Mouse (Mus musculus): ENCODE data around the gene Pard3b. TPM values are rescaled to one million over a fixed set of nuclear protein-coding genes. Genes with fewer than 3 reads are reported as not detected.

Gene Pard3b
- polyA plus RNA-seq, 1 experiment, result not detected

- no peak for TF ChIP-seq GATA1 (IDR thresholded peaks at IDR 0.05; ENCODE audit: low read length)
Measured at GRCm38 (mm10) chr1:62687511-62687910, 1048.9 kb downstream of the Pard3b start.

- TF ChIP-seq GATA1 (IDR thresholded peaks at IDR 0.05; ENCODE audit: low read length), result no peak
Measured at GRCm38 (mm10) chr1:62691175-62691574, 1052.6 kb downstream of the Pard3b start.

Measured in G1E-ER4 (cell line).